Mouse (Mus musculus): ENCODE data around the gene Cby1. TPM values are rescaled to one million over a fixed set of nuclear protein-coding genes. Genes with fewer than 3 reads are reported as not detected.
"Not testable (repeated sequence)": the region's sequence is repeated elsewhere in the genome, so short reads cannot be mapped to it uniquely, and the experiment has no call there.

Cby1 gene
- total RNA-seq, 2 experiments from 2014 or later: 21.3 to 23.5 TPM

GRCm38 (mm10) chr15:79670972-79671299 is 11.9 kb downstream of the Cby1 start:
- intact Hi-C loops (cut with DNase I): loop anchor here (2.0 kb wide), 1 partner anchor 16 kb away; the partner anchor contains the start of gene Josd1
- DNase-seq: no peak

DNA sequence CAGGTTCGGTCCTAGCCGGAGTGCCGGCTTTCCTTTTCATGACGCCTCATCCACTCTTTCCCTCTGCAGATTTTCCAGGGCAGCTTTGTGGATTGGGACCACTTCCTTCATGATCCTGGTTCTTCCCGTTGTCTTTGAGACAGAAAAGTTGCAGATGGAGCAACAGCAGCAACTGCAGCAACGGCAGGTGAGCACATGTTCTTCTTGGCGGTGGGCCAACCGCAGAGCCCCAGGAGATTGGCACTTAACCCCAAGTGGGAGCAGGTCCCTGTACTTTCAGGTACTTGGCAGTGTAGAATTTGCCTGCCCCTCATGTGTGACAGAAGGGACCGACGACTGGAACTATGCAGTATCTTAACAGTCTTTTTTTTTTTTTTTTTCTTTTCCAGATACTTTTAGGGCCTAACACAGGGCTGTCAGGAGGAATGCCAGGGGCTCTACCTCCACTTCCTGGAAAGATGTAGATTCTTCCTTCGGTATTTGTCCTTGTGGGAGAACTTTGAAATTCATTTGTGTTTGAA is 12.9 kb downstream of the Cby1 start:
- intact Hi-C loops (cut with DNase I): loop anchor here (2.0 kb wide), 1 partner anchor 15 kb away; the partner anchor contains the start of gene Josd1
- DNase-seq: not testable (repeated sequence)

GRCm38 (mm10) chr15:79677936-79678335 is 18.9 kb downstream of the Cby1 start:
- no peak for DNase-seq

DNA sequence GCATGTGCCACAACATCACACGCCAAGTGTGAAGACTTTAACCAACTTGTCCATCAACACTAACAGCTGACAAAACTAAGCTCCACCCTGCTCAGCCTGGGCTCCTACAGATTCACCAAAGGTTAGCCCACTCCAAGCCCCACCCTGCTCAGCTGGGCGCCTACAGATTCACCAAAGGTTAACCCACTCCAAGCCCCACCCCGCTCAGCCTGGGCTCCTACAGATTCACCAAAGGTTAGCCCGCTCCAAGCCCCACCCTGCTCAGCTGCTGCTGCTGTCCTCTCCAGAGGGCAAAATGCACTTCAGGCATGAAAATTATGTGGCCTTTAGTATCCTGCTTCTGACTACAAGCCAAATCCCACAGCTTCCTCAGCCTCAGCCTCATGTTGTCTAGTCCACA is 23.0 kb downstream of the Cby1 start:
- no peak for DNase-seq
- intact Hi-C loops (cut with DNase I): no loop called here

More at GRCm38 (mm10) chr15:79677936-79678335, 18.9 kb downstream of the Cby1 start:
- intact Hi-C loops (cut with DNase I): no loop called here

- no peak for DNase-seq
- intact Hi-C loops (cut with DNase I): no loop called here
These were observed 24.1 kb downstream of the Cby1 start for GRCm38 (mm10) chr15:79683146-79683545.

GRCm38 (mm10) chr15:79683707-79684465 is 24.9 kb downstream of the Cby1 start:
- intact Hi-C loops (cut with DNase I): no loop called here
- no peak for DNase-seq

- intact Hi-C loops (cut with DNase I): no loop called here
- no peak for DNase-seq
These were observed 25.6 kb downstream of the Cby1 start for GRCm38 (mm10) chr15:79684616-79685015.

- no peak for DNase-seq
- intact Hi-C loops (cut with DNase I): no loop called here
These were observed 26.2 kb downstream of the Cby1 start for GRCm38 (mm10) chr15:79685141-79685641.

DNA sequence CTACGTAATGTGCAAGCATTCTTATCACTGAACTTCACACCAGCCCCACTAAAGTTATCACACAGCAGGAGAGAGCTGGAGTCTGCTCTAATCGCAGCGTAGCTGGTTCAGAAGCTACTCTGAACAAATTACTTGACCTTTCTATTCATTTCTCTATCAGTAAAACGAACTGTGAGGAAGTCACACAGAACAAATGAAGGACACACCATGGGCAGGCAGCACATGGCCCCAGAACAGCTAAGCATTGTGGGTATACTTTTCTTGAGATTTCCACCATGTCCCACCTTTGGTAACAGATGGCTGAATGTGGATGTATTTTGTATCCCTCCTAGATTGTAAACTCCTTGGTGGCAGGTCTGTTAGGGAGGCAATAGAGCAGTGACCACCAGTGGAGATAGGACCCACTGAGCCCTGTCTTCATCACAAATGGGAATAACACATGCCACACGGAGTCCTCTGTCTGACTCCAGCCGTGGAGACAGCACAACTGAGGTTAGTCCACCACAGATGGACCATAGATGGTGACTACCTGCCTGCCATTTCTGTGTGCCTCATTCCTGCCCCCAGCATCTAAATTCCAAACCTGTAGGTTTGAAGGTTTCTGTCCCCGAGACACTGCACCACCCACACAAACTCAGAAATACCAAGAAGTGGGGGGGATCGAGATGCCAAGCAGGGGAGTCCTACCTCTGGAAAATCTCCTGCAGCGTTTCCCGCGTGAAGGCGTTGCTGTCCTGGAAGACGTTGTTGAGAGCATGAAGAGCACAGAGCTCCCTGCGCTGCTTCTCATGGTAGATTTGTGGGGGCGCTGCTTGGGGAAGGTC is 27.3 kb downstream of the Cby1 start:
- intact Hi-C loops (cut with DNase I): loop anchor here (2.0 kb wide), 3 partner anchors 15 to 49 kb away; partner anchors contain the start of genes Cby1, Fam227a and Tomm22
- no peak for DNase-seq

- intact Hi-C loops (cut with DNase I): loop anchor here (2.0 kb wide), 3 partner anchors 16 to 48 kb away; partner anchors contain the start of genes Cby1, Fam227a and Tomm22
- peak in 1 of 2 experiments; percentile 59 for DNase-seq
These were observed 28.2 kb downstream of the Cby1 start for GRCm38 (mm10) chr15:79687175-79687574.

DNA sequence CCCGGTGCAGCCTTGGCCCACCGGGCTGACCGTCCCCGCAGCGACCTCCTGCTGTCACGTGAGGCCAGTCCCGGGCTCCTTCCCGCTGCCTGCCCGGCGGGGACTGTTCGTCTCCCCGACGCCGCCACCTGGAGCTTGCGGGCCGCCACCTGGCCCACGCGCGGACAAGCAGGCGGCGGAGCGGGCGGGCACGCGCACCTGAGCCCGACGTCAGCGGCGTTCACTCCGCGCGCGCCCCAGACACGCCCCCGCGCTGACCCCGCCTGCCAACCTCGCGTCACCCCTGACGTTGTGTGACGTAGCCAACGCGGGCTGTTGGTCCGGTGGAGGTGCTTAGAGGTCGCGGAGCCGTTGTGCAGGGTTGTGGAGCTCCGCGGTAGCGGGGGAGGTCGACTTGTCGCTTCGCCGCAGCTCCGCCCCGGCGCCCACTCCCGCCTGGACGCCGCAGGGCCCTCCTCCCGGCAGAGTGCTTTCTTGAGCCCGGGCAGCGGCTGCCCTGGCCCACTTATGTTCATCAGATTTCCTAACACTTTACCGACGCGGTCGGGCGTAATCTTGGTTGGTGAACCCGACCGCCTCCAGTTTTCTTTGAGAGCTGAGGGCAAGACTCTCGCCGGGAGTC is 28.8 kb downstream of the Cby1 start, which contains the start of gene Josd1:
Gene Josd1 (minus strand): TSS at position 274 of the 622 bp plus-strand sequence.
- peak; percentile 99 for DNase-seq
- intact Hi-C loops (cut with DNase I): loop anchor here (2.0 kb wide), 3 partner anchors 17 to 47 kb away; partner anchors contain the start of genes Cby1, Fam227a and Tomm22

GRCm38 (mm10) chr15:79688268-79688956 is 29.4 kb downstream of the Cby1 start:
- intact Hi-C loops (cut with DNase I): no loop called here
- no peak for DNase-seq

GRCm38 (mm10) chr15:79689662-79690425 is 30.8 kb downstream of the Cby1 start:
- intact Hi-C loops (cut with DNase I): loop anchor here (5.0 kb wide), 1 partner anchor 202 kb away; the partner anchor contains the start of gene Apobec3
- DNase-seq: no peak

GRCm38 (mm10) chr15:79690426-79691022 is 31.5 kb downstream of the Cby1 start, which contains the start of gene Gtpbp1:
Gene Gtpbp1, plus strand, starts transcription at chr15:79690845.
- intact Hi-C loops (cut with DNase I): loop anchor here (5.0 kb wide), 1 partner anchor 202 kb away; the partner anchor contains the start of gene Apobec3
- DNase-seq: peak; percentile 94 to 96

GRCm38 (mm10) chr15:79691023-79691508 is 32.1 kb downstream of the Cby1 start:
- intact Hi-C loops (cut with DNase I): loop anchor here (5.0 kb wide), 1 partner anchor 201 kb away; the partner anchor contains the start of gene Apobec3
- DNase-seq: peak in 1 of 2 experiments; percentile 47

GRCm38 (mm10) chr15:79692334-79692733 is 33.3 kb downstream of the Cby1 start:
- no peak for DNase-seq
- intact Hi-C loops (cut with DNase I): loop anchor here (5.0 kb wide), 1 partner anchor 200 kb away; the partner anchor contains the start of gene Apobec3

- no peak for DNase-seq
- intact Hi-C loops (cut with DNase I): loop anchor here (5.0 kb wide), 1 partner anchor 199 kb away; the partner anchor contains the start of gene Apobec3
These were observed 34.7 kb downstream of the Cby1 start for GRCm38 (mm10) chr15:79693740-79694139.

DNA sequence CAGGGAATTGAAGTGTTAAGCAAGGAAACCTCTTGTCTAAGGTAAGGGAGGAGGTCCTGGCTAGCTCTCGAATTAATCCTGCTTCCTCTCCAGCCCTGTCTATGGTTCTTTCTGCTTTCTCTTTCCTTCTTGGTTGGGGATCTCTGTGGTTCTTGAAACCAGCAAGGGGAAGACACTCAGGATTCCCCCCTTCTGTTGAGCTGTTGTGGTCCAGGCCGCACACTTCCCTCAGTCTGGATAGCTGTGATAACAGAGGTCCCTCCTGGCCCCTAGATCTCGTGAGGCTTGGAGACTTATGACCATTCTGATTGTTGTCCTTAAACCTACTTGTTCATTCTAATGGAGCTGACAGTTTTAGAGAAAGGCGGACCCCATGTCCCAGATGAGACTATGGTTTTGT is 35.5 kb downstream of the Cby1 start:
- DNase-seq: no peak
- intact Hi-C loops (cut with DNase I): loop anchor here (5.0 kb wide), 1 partner anchor 198 kb away; the partner anchor contains the start of gene Apobec3
